8 mouse cellular contexts compared by ENCODE assay signal in genomic region chr10:79909092-79909922, GRCm38 (mm10). TPM values are rescaled to one million over a fixed set of nuclear protein-coding genes. Genes with fewer than 3 reads are reported as not detected.
DNase-seq lines count a peak whose midpoint lies in the region; ATAC-seq and TF ChIP-seq lines count a peak whose summit lies in the region.

No protein-coding gene starts in this region.

- H3K27ac ChIP-seq in heart, adult 2 months, result peak overlapping the region; percentile 100
- peak overlapping the region; percentile 85 for H3K27ac ChIP-seq in hindbrain, embryonic 16.5 days (ENCODE audit: low read depth, low read length)
- H3K27ac ChIP-seq in limb, embryonic 14.5 days (replicated peaks; ENCODE audit: low read depth, low read length), result peak overlapping the region; percentile 98
- peak overlapping the region; percentile 15 for H3K27ac ChIP-seq in neural tube, embryonic 12.5 days

- peak overlapping the region; percentile 51 for H3K4me2 ChIP-seq in hindbrain, embryonic 16.5 days (ENCODE audit: low read length)
- H3K4me2 ChIP-seq in limb, embryonic 14.5 days (replicated peaks; ENCODE audit: low read depth, low read length, severe bottlenecking), result peak overlapping the region; percentile 48; the same call in 1 of the 2 replicates
- H3K4me2 ChIP-seq in neural tube, embryonic 12.5 days (replicated peaks), result peak overlapping the region; percentile 38

- TF ChIP-seq POLR2A in heart, adult 2 months (IDR thresholded peaks at IDR 0.05; ENCODE audit: insufficient read depth, low read depth, low read length), result 0 out of 2 replicates have a peak, but pooled peaks have one; percentile 33
- no peak for TF ChIP-seq POLR2A in limb, embryonic 14.5 days (IDR thresholded peaks at IDR 0.05; ENCODE audit: borderline replicate concordance, extremely low read depth, insufficient read depth, insufficient read length)

- H3K4me3 ChIP-seq in heart, adult 2 months, result peak overlapping the region; percentile 97
- peak overlapping the region; percentile 10; the same call in 1 of the 2 replicates for H3K4me3 ChIP-seq in G1E (ENCODE audit: low read depth, low read length)
- H3K4me3 ChIP-seq in hindbrain, embryonic 16.5 days (ENCODE audit: low read length), result peak overlapping the region; percentile 9
- H3K4me3 ChIP-seq in limb, embryonic 14.5 days (replicated peaks; ENCODE audit: low read length), result peak overlapping the region; percentile 70
- H3K4me3 ChIP-seq in neural tube, embryonic 12.5 days, result no peak overlapping the region

- intact Hi-C loops in heart, adult 2 months (cut with DNase I), result no loop called here
- intact Hi-C loops in heart, postnatal 25 days (cut with DNase I), result no loop called here

- H3K27me3 ChIP-seq in heart, adult 2 months (ENCODE audit: control insufficient read depth, insufficient read depth, low read length), result no peaks in the 10 kb centered on the region
- H3K27me3 ChIP-seq in G1E (ENCODE audit: insufficient read depth, low read length), result no peaks in the 10 kb centered on the region
- no peaks in the 10 kb centered on the region for H3K27me3 ChIP-seq in hindbrain, embryonic 16.5 days (replicated peaks; ENCODE audit: control insufficient read depth, insufficient read depth, low read length)
- no peaks in the 10 kb centered on the region for H3K27me3 ChIP-seq in limb, embryonic 14.5 days (ENCODE audit: control insufficient read depth, insufficient read depth, low read length)
- no peaks in the 10 kb centered on the region for H3K27me3 ChIP-seq in neural tube, embryonic 12.5 days (replicated peaks)

- no peaks in the 10 kb centered on the region for H3K79me2 ChIP-seq in heart, adult 2 months (replicated peaks; ENCODE audit: control insufficient read depth, insufficient read depth, low read length)

- ATAC-seq in G1E (ENCODE audit: extremely low read depth, insufficient number of reproducible peaks, low FRiP score, poor library complexity, severe bottlenecking), result no peak
- peak; percentile 23; the same call in 1 of the 2 replicates for ATAC-seq in erythroblast, adult 5-6 weeks (replicated peaks; ENCODE audit: low FRiP score, poor library complexity, severe bottlenecking)
- peak; percentile 44 for ATAC-seq in hindbrain, embryonic 16.5 days
- ATAC-seq in limb, embryonic 14.5 days (ENCODE audit: low FRiP score, low read depth), result peak; percentile 56
- ATAC-seq in neural tube, embryonic 12.5 days (ENCODE audit: low FRiP score, low read depth), result peak; percentile 49

- no peaks in the 10 kb centered on the region for H3K9me3 ChIP-seq in G1E (replicated peaks)
- no peaks in the 10 kb centered on the region for H3K9me3 ChIP-seq in hindbrain, embryonic 16.5 days (ENCODE audit: control insufficient read depth, low read length)
- no peaks in the 10 kb centered on the region for H3K9me3 ChIP-seq in limb, embryonic 14.5 days (ENCODE audit: control insufficient read depth, low read length)
- no peaks in the 10 kb centered on the region for H3K9me3 ChIP-seq in neural tube, embryonic 12.5 days

- 24% methylated on average over 14 of the region's 14 CpGs for WGBS in heart, adult 2 months
- 22% methylated on average over 14 of the region's 14 CpGs for WGBS in hindbrain, embryonic 16.5 days
- 22% methylated on average over 14 of the region's 14 CpGs for WGBS in limb, embryonic 14.5 days
- 24% methylated on average over 14 of the region's 14 CpGs for WGBS in neural tube, embryonic 12.5 days

- TF ChIP-seq CTCF in heart, adult 2 months (IDR thresholded peaks at IDR 0.05), result no peak
- no peak for TF ChIP-seq CTCF in G1E (IDR thresholded peaks at IDR 0.05; ENCODE audit: low read depth, low read length)

- no peaks in the 10 kb centered on the region for H3K36me3 ChIP-seq in heart, adult 2 months (ENCODE audit: control insufficient read depth, insufficient read depth, low read length)
- H3K36me3 ChIP-seq in G1E (replicated peaks), result peaks cover 82% of the 10 kb centered on the region
- peaks cover 20% of the 10 kb centered on the region for H3K36me3 ChIP-seq in hindbrain, embryonic 16.5 days (ENCODE audit: control insufficient read depth, insufficient read depth, low read length)
- peaks cover 58% of the 10 kb centered on the region for H3K36me3 ChIP-seq in limb, embryonic 14.5 days (ENCODE audit: control insufficient read depth, insufficient read depth, low read length)
- peaks cover 45% of the 10 kb centered on the region for H3K36me3 ChIP-seq in neural tube, embryonic 12.5 days

- peaks cover 4% of the 10 kb centered on the region for H3K4me1 ChIP-seq in heart, adult 2 months (ENCODE audit: control insufficient read depth, insufficient read depth, low read length)
- H3K4me1 ChIP-seq in G1E (ENCODE audit: insufficient read depth, low read depth, low read length), result peaks cover 59% of the 10 kb centered on the region
- peaks cover 11% of the 10 kb centered on the region for H3K4me1 ChIP-seq in hindbrain, embryonic 16.5 days (ENCODE audit: control insufficient read depth, insufficient read depth, low read depth, low read length)
- no peaks in the 10 kb centered on the region; the same call in 1 of the 2 replicates for H3K4me1 ChIP-seq in limb, embryonic 14.5 days (ENCODE audit: control insufficient read depth, insufficient read depth, low read length)
- 0 out of 2 replicates have a peak, but pooled peaks cover 5% of the 10 kb centered on the region for H3K4me1 ChIP-seq in neural tube, embryonic 12.5 days

- peak in 1 of 2 experiments; percentile 55 for DNase-seq in heart, adult 2 months
- no peak for DNase-seq in heart, postnatal 25 days (ENCODE audit: low spot score)
- peak; percentile 35 for DNase-seq in G1E (ENCODE audit: low spot score)
- DNase-seq in limb, embryonic 14.5 days (ENCODE audit: low spot score), result no peak
- DNase-seq in right cerebral cortex, postnatal 36 days (ENCODE audit: low spot score in 2 of 2), result no peak

- H3K9ac ChIP-seq in heart, adult 2 months (ENCODE audit: low read depth, low read length), result peak overlapping the region; percentile 29
- H3K9ac ChIP-seq in hindbrain, embryonic 16.5 days (ENCODE audit: low read depth, low read length), result peak overlapping the region; percentile 54
- H3K9ac ChIP-seq in limb, embryonic 14.5 days (ENCODE audit: low read depth, low read length, severe bottlenecking), result peak overlapping the region; percentile 97
- no peak overlapping the region for H3K9ac ChIP-seq in neural tube, embryonic 12.5 days

- TF ChIP-seq EP300 in heart, adult 2 months (IDR thresholded peaks at IDR 0.05; ENCODE audit: insufficient read depth, low read depth, low read length), result no peak

RNA-seq across cellular contexts. Expression of gene Med16, which starts 0.6 kb away (rescaled TPM):
- 10 to 100 TPM; 40.8 to 54.1 TPM for total RNA-seq in heart, adult 2 months (2021)
- polyA plus RNA-seq in heart, adult 2 months (2012; rRNA removed), result 54.9 and 62.4 TPM in 2 replicates
- 10 to 100 TPM; 49.2 to 50.7 TPM for total RNA-seq in heart, postnatal 25 days (2021)
- total RNA-seq in G1E (2014; fragmentation: Nextera tagmentation) (12.0 and 14.0 TPM in 2 replicates), G1E (2017) (10.4 and 12.2 TPM in 2 replicates)
- 49.4 and 51.7 TPM in 2 replicates for polyA plus RNA-seq in G1E (2012)
- 5.9 and 11.3 TPM in 2 replicates for total RNA-seq in erythroblast, adult 5-6 weeks (2015; ENCODE audit: low replicate concordance)
- total RNA-seq in erythroblast, adult 5-6 weeks (2017; ENCODE audit: low replicate concordance), result 4.7 and 9.1 TPM in 2 replicates
- polyA plus RNA-seq in hindbrain, embryonic 16.5 days (2015; fragmentation: Nextera tagmentation; extraction: Ambion mirVana), result 48.2 and 53.8 TPM in 2 replicates
- 54.6 and 73.8 TPM in 2 replicates for polyA plus RNA-seq in limb, embryonic 14.5 days (2012; rRNA removed)
- polyA plus RNA-seq in limb, embryonic 14.5 days (2014; fragmentation: Nextera tagmentation; extraction: Ambion mirVana), result 33.4 and 38.3 TPM in 2 replicates
- 60.5 and 62.6 TPM in 2 replicates for polyA plus RNA-seq in neural tube, embryonic 12.5 days (2016; fragmentation: Nextera tagmentation; extraction: Ambion mirVana)

RNA-seq across cellular contexts. Expression of gene Gm26602, which starts 1.3 kb away (rescaled TPM):
- not detected for total RNA-seq in heart, adult 2 months (2021)
- polyA plus RNA-seq in heart, adult 2 months (2012; rRNA removed), result not detected in 2 replicates
- total RNA-seq in heart, postnatal 25 days (2021), result not detected
- total RNA-seq in G1E (2014; fragmentation: Nextera tagmentation) (not detected in 2 replicates), G1E (2017) (not detected in 2 replicates)
- 0.41 and 1.0 TPM in 2 replicates for polyA plus RNA-seq in G1E (2012)
- total RNA-seq in erythroblast, adult 5-6 weeks (2015; ENCODE audit: low replicate concordance), result not detected in 2 replicates
- total RNA-seq in erythroblast, adult 5-6 weeks (2017; ENCODE audit: low replicate concordance), result not detected in 2 replicates
- polyA plus RNA-seq in hindbrain, embryonic 16.5 days (2015; fragmentation: Nextera tagmentation; extraction: Ambion mirVana), result 1.4 and 18.3 TPM in 2 replicates
- not detected in 2 replicates for polyA plus RNA-seq in limb, embryonic 14.5 days (2012; rRNA removed)
- polyA plus RNA-seq in limb, embryonic 14.5 days (2014; fragmentation: Nextera tagmentation; extraction: Ambion mirVana), result 6.6 TPM in 1 of 2 replicates, not detected in the other
- 28.4 and 40.5 TPM in 2 replicates for polyA plus RNA-seq in neural tube, embryonic 12.5 days (2016; fragmentation: Nextera tagmentation; extraction: Ambion mirVana)

RNA-seq across cellular contexts. Expression of gene Kiss1r, which starts 7.5 kb away (rescaled TPM):
- under 1 TPM; 0.10 to 0.25 TPM for total RNA-seq in heart, adult 2 months (2021)
- 0.79 and 1.5 TPM in 2 replicates for polyA plus RNA-seq in heart, adult 2 months (2012; rRNA removed)
- under 1 TPM; 0.14 to 0.18 TPM for total RNA-seq in heart, postnatal 25 days (2021)
- total RNA-seq in G1E (2014; fragmentation: Nextera tagmentation), result 0.30 and 0.39 TPM in 2 replicates
- total RNA-seq in G1E (2017), result 0.33 and 0.93 TPM in 2 replicates
- 0.33 and 0.56 TPM in 2 replicates for polyA plus RNA-seq in G1E (2012)
- total RNA-seq in erythroblast, adult 5-6 weeks (2015; ENCODE audit: low replicate concordance), result not detected in 2 replicates
- total RNA-seq in erythroblast, adult 5-6 weeks (2017; ENCODE audit: low replicate concordance), result 0.14 TPM in 1 of 2 replicates, not detected in the other
- 3.1 and 3.7 TPM in 2 replicates for polyA plus RNA-seq in hindbrain, embryonic 16.5 days (2015; fragmentation: Nextera tagmentation; extraction: Ambion mirVana)
- 2.5 and 2.8 TPM in 2 replicates for polyA plus RNA-seq in limb, embryonic 14.5 days (2012; rRNA removed)
- polyA plus RNA-seq in limb, embryonic 14.5 days (2014; fragmentation: Nextera tagmentation; extraction: Ambion mirVana), result 0.17 and 0.26 TPM in 2 replicates
- 1.1 and 1.3 TPM in 2 replicates for polyA plus RNA-seq in neural tube, embryonic 12.5 days (2016; fragmentation: Nextera tagmentation; extraction: Ambion mirVana)

RNA-seq across cellular contexts. Expression of gene R3hdm4, which starts 11.7 kb away (rescaled TPM):
- total RNA-seq in heart, adult 2 months (2021), result 10 to 100 TPM; 82.4 to 85.6 TPM
- 119 and 123 TPM in 2 replicates for polyA plus RNA-seq in heart, adult 2 months (2012; rRNA removed)
- total RNA-seq in heart, postnatal 25 days (2021), result 10 to 100 TPM; 81.1 to 82.9 TPM
- total RNA-seq in G1E (2014; fragmentation: Nextera tagmentation) (118 and 134 TPM in 2 replicates), G1E (2017) (35.0 and 35.8 TPM in 2 replicates)
- polyA plus RNA-seq in G1E (2012), result 185 and 203 TPM in 2 replicates
- 42.8 and 46.1 TPM in 2 replicates for total RNA-seq in erythroblast, adult 5-6 weeks (2015; ENCODE audit: low replicate concordance)
- 25.0 and 28.3 TPM in 2 replicates for total RNA-seq in erythroblast, adult 5-6 weeks (2017; ENCODE audit: low replicate concordance)
- 293 and 300 TPM in 2 replicates for polyA plus RNA-seq in hindbrain, embryonic 16.5 days (2015; fragmentation: Nextera tagmentation; extraction: Ambion mirVana)
- 158 and 219 TPM in 2 replicates for polyA plus RNA-seq in limb, embryonic 14.5 days (2012; rRNA removed)
- 141 and 152 TPM in 2 replicates for polyA plus RNA-seq in limb, embryonic 14.5 days (2014; fragmentation: Nextera tagmentation; extraction: Ambion mirVana)
- 185 and 186 TPM in 2 replicates for polyA plus RNA-seq in neural tube, embryonic 12.5 days (2016; fragmentation: Nextera tagmentation; extraction: Ambion mirVana)

RNA-seq across cellular contexts. Expression of gene Arid3a, which starts 17.5 kb away (rescaled TPM):
- total RNA-seq in heart, adult 2 months (2021), result 1 to 10 TPM; 1.3 to 1.5 TPM
- polyA plus RNA-seq in heart, adult 2 months (2012; rRNA removed), result 0.88 and 1.7 TPM in 2 replicates
- 1 to 10 TPM; 1.9 to 2.0 TPM for total RNA-seq in heart, postnatal 25 days (2021)
- total RNA-seq in G1E (2014; fragmentation: Nextera tagmentation) (35.4 and 41.3 TPM in 2 replicates), G1E (2017) (32.8 and 35.1 TPM in 2 replicates)
- 164 and 202 TPM in 2 replicates for polyA plus RNA-seq in G1E (2012)
- 6.3 and 8.8 TPM in 2 replicates for total RNA-seq in erythroblast, adult 5-6 weeks (2015; ENCODE audit: low replicate concordance)
- total RNA-seq in erythroblast, adult 5-6 weeks (2017; ENCODE audit: low replicate concordance), result 10.5 and 14.7 TPM in 2 replicates
- polyA plus RNA-seq in hindbrain, embryonic 16.5 days (2015; fragmentation: Nextera tagmentation; extraction: Ambion mirVana), result 1.6 and 1.7 TPM in 2 replicates
- 8.6 and 12.6 TPM in 2 replicates for polyA plus RNA-seq in limb, embryonic 14.5 days (2012; rRNA removed)
- polyA plus RNA-seq in limb, embryonic 14.5 days (2014; fragmentation: Nextera tagmentation; extraction: Ambion mirVana), result 4.8 and 5.0 TPM in 2 replicates
- polyA plus RNA-seq in neural tube, embryonic 12.5 days (2016; fragmentation: Nextera tagmentation; extraction: Ambion mirVana), result 4.9 and 7.7 TPM in 2 replicates

Comparison
In these comparisons a context has a peak if more than half of its experiments do, and no peak if none do; other contexts are left out.
1. H3K27ac ChIP-seq: peak in every context shown above with its lines; median percentile 100 in heart, adult 2 months; 98 in limb, embryonic 14.5 days; 85 in hindbrain, embryonic 16.5 days; 15 in neural tube, embryonic 12.5 days.